Mouse (Mus musculus) T-helper 1 cell (primary cell): ENCODE results near the gene Adcy4.

Experiments used
- in situ Hi-C: fragments of 300-600 bp; cut with MboI, MseI; formaldehyde crosslinking; loops from one replicate; pipeline ENCODE4 v1.15.1; 2025; ENCODE audit warnings: high pct_unique_total_duplicates

Gene Adcy4

DNA sequence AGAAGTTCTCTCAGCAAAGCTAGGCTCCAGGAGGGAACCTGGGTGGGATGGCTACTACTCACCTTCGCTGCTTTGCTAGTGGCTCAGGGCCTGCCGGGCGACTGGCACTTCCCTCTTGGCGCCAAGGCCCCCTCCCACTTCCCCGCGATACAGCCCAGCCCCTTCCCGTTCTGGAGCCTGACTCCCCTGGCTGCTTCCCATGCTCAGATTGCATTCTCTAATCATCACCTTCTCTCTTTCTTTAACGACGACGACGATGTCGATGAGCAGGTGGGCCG is at the start of gene Adcy4:
Gene Adcy4, minus strand, starts transcription at position 138 of the 278 bp plus-strand sequence.
- in situ Hi-C loops: no loop called here

DNA sequence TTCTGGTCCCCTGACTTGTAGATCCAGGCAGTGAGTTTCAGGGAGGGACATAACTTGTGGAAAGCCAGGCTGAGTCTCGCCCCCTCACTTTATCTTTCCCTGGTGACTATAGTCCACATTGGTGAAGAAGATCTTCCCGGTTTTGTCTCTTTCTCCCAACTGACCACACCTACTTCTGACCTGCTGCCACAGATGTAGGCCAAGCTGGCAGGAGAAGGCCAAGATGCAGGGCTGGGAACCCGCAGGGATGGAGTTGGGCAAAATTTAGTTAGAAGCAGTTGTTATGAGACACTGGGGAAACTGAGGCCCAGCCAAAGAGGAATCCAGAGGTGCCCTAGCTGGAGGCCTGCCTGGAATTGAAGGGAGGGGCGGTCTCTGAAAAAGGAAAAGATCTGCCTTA is 49.2 kb upstream of the Adcy4 start:
- in situ Hi-C loops: loop anchor here (5.0 kb wide), 1 partner anchor 46 kb away; the partner anchor contains the start of gene Ripk3

DNA sequence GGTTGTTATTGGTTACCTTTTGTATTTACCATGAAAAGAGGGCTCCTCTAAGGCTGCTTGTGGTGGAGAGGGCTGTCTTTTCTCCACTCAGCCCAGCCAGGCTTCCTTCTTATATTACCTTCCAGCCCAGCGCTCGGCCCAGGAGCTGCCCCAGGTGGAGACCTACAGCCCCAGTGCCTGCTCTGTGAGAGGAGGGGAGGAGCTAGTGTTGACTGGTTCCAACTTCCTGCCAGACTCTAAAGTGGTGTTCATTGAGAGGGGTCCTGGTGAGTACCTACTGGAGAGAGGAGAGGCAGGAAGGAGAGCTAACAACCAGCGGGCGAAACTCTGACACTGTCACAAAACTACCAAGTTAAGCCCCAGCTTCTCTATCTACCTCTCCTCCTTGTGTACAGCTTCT is 46.4 kb upstream of the Adcy4 start:
- in situ Hi-C loops: loop anchor here (5.0 kb wide), 1 partner anchor 43 kb away; the partner anchor contains the start of gene Ripk3

DNA sequence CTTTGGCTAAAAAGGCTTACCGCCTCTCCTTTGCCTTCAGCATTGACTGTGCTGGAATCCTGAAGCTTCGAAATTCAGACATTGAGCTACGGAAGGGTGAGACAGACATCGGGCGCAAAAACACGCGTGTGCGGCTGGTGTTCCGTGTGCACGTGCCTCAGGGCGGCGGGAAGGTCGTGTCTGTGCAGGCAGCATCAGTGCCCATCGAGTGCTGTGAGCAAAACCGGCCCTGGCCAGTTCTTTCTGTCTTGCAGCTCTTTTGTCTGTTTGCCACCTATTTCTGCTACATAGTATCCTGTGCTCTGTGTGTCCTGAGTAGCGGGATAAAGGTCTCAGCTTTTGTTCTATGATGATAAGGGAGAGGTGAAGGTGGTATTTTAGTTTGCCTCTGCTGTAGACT is 46.0 kb upstream of the Adcy4 start:
- in situ Hi-C loops: loop anchor here (5.0 kb wide), 1 partner anchor 43 kb away; the partner anchor contains the start of gene Ripk3

DNA sequence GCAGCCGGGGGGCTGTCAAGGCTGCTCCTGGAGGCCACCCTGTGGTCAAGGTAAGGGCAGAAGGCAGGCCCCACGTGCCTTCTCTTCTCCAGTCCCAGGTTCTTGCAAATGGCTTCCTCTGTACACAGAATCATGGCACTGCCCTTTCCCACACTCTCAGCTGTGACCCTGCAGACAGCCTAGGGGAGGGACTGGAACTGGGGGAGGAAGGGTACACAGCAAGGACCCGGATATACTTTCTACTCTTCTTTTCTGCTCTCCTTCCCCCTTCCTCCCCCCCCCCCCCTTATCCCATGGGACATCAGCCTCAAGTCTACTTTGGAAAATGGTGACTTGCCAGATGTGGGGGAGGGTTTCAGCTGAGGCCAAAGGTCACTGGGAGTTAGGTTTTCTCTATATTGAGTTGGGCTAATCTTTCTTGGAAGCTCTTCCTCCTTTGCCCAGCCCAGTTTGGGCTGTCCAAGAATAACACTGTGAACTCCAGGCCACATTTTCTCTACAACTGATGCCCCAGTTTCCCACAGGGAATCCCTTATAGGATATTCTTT is 44.9 kb upstream of the Adcy4 start:
- in situ Hi-C loops: no loop called here

DNA sequence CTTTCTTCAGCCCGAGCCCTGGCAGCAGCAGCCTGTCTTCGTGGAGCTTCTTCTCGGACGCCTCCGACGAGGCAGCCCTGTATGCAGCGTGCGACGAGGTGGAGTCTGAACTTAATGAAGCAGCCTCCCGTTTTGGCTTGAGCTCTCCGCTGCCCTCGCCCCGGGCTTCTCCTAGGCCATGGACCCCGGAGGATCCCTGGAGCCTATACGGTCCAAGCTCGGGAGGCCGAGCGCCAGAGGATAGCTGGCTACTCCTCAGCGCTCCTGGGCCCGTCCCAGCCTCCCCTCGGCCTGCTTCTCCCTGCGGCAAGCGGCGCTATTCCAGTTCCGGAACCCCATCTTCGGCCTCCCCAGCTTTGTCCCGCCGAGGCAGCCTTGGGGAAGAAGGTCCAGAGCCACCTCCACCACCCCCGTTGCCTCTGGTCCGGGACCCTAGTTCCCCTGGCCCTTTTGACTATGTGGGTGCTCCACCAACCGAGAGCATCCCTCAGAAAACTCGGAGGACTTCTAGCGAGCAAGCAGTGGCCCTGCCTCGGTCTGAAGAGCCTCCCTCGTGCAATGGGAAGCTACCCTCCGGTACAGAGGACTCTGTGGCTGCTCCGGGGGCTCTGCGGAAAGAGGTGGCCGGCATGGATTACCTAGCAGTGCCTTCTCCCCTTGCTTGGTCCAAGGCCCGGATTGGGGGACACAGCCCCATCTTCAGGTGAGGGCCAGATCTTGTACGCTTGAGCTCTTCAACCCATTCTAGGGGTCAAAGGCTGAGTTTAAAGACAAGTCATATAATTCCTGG is 42.9 kb upstream of the Adcy4 start:
- in situ Hi-C loops: no loop called here

DNA sequence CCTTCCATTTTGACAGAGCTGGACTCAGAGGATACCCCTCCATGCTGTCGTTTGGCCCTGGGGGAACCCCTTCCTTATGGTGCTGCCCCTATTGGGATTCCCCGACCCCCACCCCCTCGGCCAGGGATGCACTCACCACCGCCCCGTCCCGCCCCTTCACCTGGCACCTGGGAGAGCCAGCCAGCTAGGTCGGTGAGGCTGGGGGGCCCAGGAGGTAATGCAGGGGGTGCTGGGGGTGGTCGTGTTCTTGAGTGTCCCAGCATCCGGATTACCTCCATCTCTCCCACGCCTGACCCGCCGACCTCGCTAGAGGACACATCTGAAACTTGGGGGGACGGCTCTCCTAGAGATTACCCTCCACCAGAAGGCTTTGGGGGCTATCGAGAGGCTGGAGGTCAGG is 42.2 kb upstream of the Adcy4 start:
- in situ Hi-C loops: no loop called here

DNA sequence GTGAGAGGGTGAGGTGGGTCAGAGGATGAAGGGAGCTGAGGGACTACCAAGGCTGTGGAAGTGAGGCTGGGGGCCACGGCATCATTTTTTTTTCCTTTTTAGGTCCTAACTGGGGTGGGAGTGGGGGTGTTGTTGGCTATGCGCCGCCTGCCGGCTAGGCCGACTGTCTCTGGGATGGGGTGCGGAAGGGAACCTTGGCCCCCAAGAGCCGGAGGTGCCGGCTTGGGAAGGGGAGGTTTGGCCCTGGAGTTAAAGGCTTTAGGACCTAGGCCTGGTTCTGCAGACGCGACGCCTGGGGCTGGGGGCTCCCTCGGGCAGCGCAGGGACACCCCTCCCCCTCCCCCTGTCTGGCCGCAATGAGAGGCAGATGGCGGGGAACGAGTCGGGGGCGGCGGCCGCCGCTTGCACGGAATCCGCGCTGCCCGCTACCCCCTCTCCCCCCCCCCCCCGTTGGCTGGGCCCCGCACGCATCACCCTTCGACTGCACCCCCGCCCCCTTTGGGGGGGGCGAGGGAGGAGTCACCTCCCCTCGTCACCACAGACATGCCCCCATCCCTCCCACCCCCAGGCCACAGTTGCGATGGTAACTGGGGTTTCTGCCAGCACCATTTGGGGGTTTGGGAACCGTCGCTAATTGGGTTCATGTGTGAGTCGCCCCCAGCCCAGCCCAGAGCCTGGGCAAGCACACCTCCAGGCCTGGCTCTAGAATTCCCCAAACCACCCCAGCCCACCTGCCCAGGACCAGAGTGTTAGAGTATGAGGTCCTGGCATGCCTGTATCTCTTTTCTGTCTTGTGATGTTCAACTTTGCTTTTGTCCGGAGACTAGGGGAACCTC is 41.5 kb upstream of the Adcy4 start:
- in situ Hi-C loops: no loop called here

DNA sequence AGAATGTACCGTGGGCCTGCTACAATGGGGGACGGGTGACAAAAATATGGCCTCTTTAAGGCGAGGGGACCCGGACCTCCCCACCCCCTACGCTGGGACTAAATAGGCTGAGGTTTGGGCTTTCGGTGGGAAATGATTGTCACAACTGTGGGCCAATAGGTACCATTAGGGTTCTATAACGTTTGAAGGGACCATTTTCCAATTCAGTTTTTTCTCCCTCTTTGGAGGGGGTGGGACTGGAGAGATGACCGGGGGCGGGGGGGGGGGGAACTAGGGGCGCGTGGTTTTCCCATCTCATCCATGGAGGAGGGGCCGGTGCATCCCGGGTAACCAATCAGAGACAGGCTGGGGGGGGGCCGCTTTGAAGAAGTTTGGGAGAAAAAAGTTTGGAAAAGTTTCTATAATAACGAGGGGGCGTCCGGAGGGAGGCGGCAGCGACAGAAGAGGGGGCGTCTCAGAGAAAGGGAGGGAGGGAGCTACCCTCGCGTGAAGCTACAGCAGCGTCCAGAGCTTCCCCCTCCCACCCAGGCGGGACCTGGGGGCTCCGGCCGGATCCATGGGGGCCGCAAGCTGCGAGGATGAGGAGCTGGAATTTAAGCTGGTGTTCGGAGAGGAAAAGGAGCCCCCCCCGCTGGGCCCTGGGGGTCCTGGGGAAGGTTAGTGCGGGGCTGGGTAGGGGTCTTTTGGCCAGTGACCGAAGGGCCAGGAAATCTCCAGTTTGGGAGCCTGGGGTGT is 40.8 kb upstream of the Adcy4 start:
- in situ Hi-C loops: no loop called here

DNA sequence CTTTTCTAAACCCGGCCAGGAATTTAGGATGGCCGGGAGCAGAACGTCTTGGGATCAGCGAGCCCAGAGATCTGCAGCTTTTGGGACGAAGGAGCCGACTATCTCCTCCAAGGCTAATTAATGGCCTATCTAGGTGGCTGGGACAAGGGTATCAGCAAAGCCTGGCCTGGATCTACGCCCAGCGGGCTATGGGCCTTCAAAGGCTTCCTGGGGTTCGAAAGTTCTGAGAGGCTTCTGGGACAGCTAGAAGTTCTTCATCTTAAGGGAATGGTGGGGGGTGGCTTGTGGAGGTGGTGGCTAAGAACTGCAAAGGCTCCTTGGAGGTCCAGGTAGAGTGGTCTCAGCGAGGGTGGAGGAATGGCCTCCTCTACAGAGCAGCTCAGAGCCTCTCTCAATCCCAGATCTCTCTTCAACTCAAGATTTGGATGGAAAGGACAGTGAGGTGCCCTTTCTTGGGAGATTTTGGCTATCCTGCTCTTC is 40.1 kb upstream of the Adcy4 start:
- in situ Hi-C loops: no loop called here

DNA sequence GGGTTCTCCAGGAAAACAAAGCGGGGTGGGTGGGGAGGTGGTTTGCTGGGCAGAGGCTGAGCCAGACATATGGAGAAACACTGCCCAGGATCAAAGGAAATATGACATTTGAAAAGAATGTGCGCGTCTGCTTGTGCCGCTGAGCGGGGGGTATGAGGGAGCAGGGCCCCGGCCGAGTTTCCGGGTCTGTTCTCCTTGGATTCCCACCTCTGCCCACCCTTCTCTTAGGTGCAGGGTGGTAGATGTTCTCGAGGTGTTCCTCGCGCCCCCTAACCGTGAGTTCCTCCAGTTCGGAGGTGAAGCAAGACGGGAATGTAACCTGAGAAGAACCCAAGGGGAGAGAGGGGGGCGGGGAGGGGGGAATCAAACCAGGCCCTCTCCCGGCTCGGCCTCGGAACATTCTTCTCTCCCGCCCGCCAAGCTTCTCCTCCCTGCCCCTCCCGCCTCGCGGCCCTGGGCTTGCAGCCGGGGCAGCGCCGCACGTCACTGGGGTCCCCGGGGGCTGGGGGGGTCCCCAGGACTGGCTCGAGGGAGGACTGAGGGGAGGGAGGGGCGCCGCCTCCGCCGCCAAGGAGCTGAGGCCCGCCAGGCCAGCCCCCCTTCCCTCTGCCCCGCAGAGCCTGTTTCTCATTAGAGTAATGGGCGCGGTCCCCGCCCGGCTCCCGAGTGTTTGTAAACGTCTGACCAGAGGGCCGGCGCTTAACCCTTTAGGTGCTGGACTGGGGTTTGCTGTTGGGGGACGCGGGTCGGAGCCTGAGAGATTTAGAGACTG is 39.3 kb upstream of the Adcy4 start, which contains the start of gene Nfatc4:
Gene Nfatc4, plus strand, starts transcription at position 154 of the 772 bp plus-strand sequence.
- in situ Hi-C loops: no loop called here

DNA sequence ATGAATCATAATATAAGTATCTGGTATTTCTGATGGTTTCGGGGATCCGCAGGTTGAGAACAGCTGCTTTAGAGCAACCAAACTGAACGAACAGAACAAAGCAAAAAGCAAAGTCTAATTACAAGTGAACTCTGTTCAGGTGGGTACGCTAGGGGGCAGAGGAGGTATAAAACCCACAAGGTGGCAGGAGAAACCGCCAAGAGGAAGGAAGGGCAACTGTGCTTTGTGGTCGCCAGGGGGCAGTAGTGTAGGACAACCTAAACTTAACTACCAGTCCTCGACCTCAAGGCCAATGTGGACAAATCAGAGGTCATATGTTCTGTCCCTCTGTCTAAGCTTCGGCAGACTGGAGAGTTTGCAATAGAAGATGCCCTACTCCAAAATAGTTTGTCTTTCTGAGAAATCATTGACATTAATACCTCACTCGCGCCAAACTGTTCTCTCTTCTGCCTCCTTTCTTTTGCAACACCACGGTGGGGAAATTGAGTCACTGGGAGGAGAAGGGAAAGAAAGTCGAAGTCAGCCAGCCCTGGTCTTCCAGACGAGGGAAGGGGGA is 38.6 kb upstream of the Adcy4 start:
- in situ Hi-C loops: no loop called here

DNA sequence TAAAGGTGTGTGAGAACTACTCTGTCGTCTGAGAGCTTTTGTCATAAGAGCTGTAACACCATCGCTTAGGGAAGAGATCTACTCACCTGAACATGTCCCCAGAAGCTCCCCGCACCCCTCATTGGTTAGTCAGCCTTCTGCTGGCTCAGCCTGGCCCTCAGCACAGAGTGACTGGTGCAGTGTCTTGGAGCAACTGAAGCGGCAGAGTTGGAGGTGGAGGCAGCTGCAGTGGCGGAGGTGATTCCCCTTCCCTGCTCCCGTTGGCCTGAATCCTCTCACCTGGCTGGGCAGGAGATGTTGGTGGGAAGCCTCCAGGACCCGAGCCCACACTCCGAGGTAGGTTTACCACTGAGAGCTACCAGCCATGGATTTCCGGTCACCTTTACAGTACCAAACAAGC is 36.7 kb upstream of the Adcy4 start:
- in situ Hi-C loops: no loop called here

DNA sequence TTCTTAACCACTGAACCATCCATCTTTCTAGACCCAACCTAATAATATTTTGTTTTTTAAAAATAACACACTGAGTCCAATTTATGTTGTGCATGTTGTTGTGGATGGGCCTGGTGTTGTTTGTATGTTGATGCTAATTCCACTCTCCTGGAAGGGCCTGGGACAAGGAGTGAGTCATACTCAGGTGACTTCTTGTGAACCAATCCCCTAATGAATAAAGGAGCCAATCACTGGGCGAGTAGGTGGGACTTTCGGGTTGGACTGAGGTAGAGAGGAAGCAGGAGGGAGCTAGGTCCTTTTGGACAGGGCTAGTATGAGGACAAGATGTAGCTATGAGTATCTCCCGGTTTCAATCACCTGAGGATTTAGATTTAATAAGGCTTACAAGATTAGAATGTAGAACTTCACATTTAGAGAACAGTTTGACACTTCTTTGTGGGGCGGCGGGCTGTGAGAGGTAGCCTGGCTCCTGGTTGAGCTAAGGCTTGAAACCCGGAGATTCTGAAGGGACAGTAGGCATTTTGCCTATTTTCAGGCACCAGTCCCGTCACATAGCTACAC is 36.0 kb upstream of the Adcy4 start:
- in situ Hi-C loops: loop anchor here (10.0 kb wide), 1 partner anchor 1355 kb away; the partner anchor contains the start of gene Lrp10

DNA sequence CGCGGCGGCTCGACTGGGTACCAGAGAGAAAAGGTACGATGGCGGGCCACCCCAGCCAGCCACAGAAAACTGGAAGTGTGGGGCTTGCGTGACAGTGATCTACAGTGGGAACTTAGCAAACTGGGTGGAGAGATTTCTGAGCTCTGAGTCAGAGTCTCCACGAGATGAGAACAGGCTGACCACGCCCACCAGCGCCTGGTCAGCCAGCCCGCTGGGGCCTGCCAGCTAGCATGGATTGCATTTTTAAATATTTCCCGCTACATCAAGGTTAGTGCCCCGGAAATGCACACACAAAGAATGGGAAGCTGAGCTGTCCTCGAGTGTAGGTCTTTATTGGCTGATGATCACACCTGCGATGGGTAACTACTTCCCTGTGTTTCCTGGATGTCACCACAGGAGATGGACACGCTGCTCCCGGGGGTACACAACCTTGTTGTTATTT is 31.4 kb upstream of the Adcy4 start:
- in situ Hi-C loops: loop anchor here (10.0 kb wide), 1 partner anchor 1351 kb away; the partner anchor contains the start of gene Lrp10

DNA sequence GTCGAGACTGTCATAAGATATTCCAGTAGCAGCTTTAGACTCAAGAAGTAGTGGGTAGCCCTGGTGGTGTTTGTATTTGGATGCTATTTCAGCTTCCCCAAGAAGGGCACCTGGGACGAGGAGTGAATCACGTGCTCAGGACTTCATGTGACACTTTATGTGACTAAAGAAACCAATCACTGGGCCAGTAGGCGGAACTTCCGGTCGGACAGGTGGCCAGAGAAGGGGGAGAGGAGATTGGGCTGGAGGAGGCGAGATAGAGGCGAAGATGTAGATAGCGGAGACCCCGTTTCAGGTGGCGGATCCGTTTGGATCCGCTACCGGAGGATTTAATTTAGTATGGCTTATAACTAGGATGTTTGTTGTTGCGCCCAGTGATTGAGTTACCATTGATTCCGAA is 31.0 kb upstream of the Adcy4 start:
- in situ Hi-C loops: loop anchor here (10.0 kb wide), 1 partner anchor 1350 kb away; the partner anchor contains the start of gene Lrp10

DNA sequence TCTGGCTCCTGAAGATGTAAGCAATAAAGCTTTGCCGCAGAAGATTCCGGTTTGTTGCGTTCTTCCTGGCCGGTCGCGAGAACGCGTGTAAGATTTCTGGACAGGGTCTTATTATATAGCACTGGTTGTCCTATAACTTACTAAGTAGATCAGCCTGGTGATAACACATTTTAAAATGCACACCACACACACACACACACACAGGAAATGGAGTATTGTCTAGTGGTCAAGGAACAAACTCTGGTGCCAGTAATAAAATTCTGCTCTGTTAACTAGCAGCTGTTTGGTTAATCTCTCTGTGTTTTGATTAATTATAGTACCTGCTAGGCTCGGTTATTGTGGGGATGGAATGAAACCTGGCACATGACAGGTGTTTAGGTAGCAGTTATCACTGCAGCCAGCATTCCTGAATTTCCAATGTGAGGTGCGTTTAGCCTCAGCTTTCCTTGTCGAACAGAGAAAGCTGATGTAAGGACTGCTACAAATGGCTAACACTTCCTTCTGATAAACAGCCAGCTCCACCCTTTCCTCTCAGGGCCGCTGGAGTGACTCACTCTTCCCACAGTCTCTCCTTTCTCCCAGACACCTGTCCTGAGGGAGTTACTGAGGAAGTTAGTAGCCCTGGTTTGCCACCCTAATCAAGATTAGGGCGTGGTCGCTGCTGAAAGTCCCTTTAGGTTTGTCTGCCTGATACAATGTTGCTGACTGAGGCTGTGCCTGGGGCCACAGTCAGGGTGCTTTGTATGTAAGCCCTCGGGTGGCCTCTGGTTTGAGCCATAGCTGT is 11.7 kb upstream of the Adcy4 start:
- in situ Hi-C loops: no loop called here

DNA sequence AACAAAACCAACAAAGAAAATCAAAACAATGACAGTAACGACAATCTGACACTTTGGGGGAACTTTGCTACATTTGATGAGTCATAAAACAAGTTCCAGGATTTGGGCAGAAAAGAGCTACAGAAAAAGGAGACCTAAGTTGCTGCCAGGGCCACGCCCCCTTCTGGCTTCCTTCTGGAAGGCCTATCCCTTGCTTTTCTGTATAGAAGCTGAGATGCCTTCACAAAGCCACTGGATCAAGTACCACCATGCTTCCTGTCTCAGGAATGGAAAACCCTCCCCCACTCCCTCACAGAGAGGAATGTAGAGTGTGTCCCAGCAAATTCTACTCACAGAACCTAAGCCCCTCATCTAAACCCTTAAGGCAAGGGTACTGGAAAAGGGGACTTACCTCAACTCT is 10.1 kb upstream of the Adcy4 start:
- in situ Hi-C loops: no loop called here

DNA sequence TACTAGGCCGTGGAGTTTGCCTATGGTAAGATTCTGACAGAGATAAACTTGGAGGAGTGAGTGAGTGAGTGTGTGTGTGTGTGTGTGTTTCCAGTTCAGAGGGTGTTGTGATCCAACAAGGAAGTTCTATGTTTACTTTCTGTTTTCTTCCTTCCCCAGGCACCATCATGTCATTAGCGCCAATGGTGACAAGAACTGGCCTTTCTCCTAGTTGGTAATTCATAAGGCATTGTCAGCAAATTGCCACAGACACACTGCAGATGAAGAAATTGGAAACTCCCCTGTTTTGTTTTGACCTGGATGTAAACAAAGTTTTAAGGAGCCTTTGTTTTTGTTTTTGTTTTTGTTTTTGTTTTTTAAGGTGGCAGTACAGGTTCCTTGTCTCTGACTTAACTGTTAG is 9.6 kb upstream of the Adcy4 start:
- in situ Hi-C loops: no loop called here
